Mouse (Mus musculus) lung, postnatal 14 days (tissue): ENCODE data around the gene Shc3.
A peak's percentile ranks its signal among the peaks of the same experiment; 100 is the strongest.

Source experiments
- DNase-seq: peaks from one replicate; pipeline ENCODE4 v3.0.0; 2021

Shc3 gene

GRCm38 (mm10) chr13:51567411-51567851 is 1.8 kb downstream of the Shc3 start:
- DNase-seq: no peak

GRCm38 (mm10) chr13:51567078-51567395 is 2.2 kb downstream of the Shc3 start:
- DNase-seq: no peak

GRCm38 (mm10) chr13:51566371-51567077 is 2.7 kb downstream of the Shc3 start:
- DNase-seq: no peak

GRCm38 (mm10) chr13:51564741-51565140 is 4.5 kb downstream of the Shc3 start:
- DNase-seq: no peak

DNA sequence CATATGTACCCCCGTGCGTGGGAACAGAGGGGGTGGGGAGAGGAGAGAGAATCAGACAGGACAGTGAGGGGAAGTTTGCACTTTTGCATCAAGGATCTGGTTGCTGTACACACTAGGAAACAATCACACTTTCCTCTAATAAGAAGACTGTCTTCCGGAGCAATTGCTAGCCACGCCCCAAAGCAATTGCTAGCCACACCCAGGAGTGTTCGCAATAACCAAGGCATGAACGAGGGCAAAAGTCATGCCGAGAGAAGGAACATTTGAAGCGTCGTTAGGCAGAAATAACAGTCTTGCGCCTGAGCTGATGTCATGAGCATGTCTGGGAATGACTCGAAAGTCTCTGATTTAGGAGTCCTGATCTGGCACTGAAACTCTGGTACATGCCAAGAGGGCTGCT is 15.9 kb downstream of the Shc3 start:
- DNase-seq: no peak

- DNase-seq: no peak
Measured at GRCm38 (mm10) chr13:51552233-51552632, 17.0 kb downstream of the Shc3 start.

DNA sequence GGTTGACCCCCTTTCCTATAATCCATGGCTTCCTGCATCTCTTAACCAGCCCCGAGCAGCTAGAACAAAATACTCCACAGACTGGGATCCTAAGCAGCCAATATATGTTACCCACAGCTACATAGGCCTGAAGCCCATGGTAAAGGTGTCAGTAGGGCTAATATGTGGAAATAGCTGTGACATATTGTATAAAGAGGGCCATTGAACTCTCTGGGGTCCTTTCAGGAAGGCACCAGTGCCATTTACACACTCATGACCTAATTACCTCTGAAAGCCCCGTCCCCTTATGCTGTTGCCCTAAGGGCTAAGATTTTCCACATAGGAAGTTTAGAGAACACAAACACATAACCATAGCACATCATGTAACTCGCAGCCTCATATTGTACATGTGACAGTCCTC is 17.4 kb downstream of the Shc3 start:
- no peak for DNase-seq

- DNase-seq: no peak
Measured at GRCm38 (mm10) chr13:51539816-51540215, 29.4 kb downstream of the Shc3 start.

GRCm38 (mm10) chr13:51535326-51535725 is 33.9 kb downstream of the Shc3 start:
- DNase-seq: no peak

DNA sequence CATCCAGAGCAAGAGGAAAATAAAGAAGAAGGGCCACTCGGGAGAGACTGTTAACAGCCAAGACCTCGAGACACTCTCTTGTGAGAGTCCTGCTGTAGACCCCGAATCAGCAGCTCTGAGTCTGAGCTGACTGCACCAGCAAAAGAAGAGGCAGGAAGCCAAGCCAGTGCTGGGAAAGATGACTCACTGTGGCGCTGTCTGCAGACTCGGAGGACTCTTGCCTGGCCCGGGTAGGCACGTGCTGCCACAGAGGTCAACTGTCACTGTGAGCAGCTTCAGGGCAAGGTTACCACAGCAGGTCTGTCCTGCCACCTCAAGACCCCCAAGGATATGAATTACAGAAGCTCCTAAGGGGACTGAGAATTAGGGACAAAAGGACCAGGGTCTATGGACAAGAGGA is 42.7 kb downstream of the Shc3 start:
- DNase-seq: peak; percentile 5

DNA sequence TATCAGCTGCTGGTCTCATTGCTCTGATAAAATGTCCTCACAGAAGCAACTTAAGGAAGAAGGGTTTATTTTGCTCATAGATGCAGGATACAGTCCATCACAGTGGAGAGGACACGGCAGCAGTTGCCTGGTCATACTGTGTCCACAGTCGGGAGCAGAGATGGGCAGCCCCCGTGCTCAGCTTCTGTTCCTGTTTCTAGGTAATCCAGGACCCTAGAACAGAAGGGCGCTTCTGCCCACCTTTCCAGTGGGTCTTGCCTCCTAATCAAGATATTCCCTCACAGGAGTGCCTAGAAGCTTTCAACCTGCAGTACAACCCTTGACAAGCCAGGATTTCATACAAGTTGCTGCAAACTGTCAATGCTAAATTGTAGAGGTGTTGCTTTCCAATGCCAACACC is 44.9 kb downstream of the Shc3 start:
- DNase-seq: no peak

- no peak for DNase-seq
Measured at GRCm38 (mm10) chr13:51523311-51523710, 45.9 kb downstream of the Shc3 start.

DNA sequence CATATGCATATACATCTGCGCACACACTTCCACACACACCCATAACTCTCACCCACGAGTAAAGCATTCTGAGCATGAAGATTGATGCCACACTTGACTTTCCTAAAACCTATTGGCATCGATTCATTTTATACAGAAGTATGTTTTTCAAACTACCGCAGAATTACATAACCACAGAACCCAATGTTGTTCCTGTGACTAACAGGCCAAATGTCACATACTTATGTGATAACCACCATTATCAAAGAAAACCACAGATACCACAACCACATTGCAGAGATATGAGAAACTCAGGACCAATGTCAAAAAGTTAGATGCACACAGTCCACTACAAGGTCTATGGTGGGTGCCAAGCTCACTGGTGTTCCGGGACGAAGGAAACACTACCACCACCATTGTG is 50.3 kb downstream of the Shc3 start:
- no peak for DNase-seq

- DNase-seq: no peak
Measured at GRCm38 (mm10) chr13:51517943-51518342, 51.3 kb downstream of the Shc3 start.

GRCm38 (mm10) chr13:51508836-51509235 is 60.4 kb downstream of the Shc3 start:
- DNase-seq: no peak

- DNase-seq: no peak
Measured at GRCm38 (mm10) chr13:51505711-51506110, 63.5 kb downstream of the Shc3 start.

DNA sequence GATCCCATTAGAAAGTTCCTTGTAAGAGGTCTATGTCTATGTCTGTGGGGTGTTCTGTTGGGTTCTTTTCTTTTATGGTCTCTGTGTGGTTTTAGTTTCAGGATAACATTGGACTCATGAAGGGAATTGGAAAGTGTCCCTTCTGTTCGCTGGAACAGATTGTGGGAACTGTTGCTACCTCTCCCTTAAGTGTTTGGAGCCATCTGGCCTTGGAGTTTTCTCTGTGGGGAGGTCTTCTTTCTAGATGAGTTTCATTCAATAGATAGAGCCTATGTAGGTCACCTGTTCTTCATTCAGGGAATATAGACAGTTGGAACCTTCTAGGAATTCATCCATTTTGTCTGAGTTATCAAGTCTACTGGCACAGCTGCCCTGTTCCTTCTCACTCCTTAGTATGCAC is 69.5 kb downstream of the Shc3 start:
- DNase-seq: no peak

GRCm38 (mm10) chr13:51493676-51494075 is 75.5 kb downstream of the Shc3 start:
- DNase-seq: no peak

- no peak for DNase-seq
Measured at GRCm38 (mm10) chr13:51491649-51492435, 77.4 kb downstream of the Shc3 start.

- no peak for DNase-seq
Measured at GRCm38 (mm10) chr13:51490195-51490594, 79.0 kb downstream of the Shc3 start.

DNA sequence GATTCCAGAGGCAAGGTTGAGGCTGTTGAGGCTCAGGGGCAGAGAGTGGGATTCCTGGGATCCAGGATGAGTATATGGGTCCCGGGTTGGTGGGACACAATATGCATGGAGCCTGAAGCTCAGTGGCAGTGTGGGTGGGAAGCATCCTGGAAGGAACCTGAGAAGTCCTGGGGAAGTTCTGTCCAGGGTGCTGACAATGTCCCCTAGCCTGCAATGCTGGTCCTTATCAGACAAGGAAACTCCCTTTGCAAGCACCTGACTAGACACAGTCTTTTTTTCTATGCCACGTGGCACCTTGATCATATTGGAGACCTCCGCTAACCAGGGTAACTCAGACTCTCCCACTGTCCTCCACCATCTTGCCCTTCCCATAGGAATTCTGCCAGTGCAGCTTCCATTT is 80.3 kb downstream of the Shc3 start:
- no peak for DNase-seq

DNA sequence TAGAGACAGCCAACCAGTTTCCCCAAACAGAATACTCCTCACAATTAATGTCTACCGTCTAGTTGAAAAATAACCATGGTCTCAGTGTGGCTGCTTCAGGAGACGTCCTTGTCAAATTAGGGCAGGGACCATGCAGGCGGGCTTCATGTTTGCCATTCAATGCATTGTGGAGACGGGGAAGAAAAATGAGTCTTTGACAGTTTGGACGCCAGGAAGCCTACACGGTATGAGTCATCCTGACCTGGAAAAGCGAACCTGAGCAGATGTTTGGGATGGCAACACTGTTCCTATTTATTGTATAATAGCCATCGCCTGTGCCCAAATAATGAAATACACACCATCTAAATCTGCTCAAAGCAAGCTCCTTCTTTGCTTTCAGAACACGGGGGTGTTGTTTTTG is 83.9 kb downstream of the Shc3 start:
- DNase-seq: no peak

DNA sequence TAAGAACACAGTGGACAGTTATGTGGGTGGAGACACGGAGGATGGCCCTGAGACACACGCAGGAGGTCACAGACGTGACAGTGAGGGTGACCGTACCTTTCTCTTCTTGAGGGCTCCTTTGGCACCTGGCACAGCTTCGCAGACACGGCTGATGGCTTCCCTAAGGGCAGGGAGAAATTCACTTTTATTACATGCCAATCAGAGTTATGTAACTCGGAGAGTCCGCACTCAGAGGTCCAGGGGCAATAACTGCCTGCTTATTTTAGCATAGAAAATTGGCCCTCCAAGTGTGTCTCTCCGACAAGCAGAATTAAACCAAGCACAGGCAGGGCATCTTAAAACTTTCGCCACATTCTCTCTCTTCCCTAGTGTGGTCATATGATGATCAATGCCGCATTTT is 86.4 kb downstream of the Shc3 start:
- DNase-seq: no peak

DNA sequence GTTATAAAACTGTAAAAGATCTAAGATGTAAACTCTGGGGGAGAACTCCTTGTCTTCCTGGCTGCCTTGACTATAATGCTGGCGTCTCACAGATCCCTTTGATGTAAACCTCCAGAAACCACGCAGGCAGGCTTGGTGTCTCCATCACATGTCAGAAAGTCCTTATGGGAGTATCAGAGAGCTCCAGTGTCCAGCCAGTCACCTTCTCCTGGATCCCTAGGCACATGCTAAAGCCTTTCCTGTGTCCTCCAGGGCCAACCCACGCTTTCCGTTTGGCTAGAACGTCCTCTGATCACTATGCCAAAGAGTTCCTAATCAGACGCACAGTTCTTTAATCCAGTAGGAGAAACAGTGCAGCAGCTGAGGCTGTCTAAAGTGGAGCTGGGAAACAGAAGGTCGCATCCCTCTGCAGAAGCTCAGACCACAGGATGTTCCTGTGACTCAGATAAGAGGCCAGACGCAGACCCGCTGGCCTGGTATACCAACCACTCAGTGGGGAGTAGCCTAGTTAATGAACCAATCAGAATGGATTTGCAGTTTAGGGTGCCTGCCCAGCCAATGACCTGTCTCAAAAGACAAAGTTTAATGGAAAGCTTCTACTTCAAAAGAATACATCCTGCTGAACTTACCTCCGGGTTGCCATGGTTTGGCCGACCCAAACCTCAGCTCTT is 88.7 kb downstream of the Shc3 start:
- no peak for DNase-seq
